Mouse (Mus musculus) G1E (cell line): ENCODE measurements around the gene Atf7ip.

ENCODE experiments used
- CTCF ChIP-seq: IDR thresholded peaks from 2 replicates; pipeline ENCODE4 v1.5.1; 2012; ENCODE audit warnings: low read depth, low read length, inconsistent platforms, mixed read lengths
- GATA1 ChIP-seq: IDR thresholded peaks from 2 replicates; pipeline ENCODE4 v1.6.1; 2012; ENCODE audit warnings: borderline replicate concordance, low read length, inconsistent platforms, mixed read lengths
- GATA2 ChIP-seq: IDR thresholded peaks from 2 replicates; pipeline ENCODE4 v1.6.1; 2012; ENCODE audit warnings: low read depth, low read length, inconsistent platforms, borderline replicate concordance
- POLR2AphosphoS5 ChIP-seq: IDR thresholded peaks from 2 replicates; pipeline ENCODE4 v1.6.1; 2012; ENCODE audit warnings: low read depth, low read length, inconsistent platforms; ENCODE audit not compliant: insufficient replicate concordance
- TAL1 ChIP-seq: conservative IDR thresholded peaks from 2 replicates; pipeline ENCODE4 v1.6.1; 2012; ENCODE audit warnings: low read depth, low read length, inconsistent platforms, mixed read lengths

DNA sequence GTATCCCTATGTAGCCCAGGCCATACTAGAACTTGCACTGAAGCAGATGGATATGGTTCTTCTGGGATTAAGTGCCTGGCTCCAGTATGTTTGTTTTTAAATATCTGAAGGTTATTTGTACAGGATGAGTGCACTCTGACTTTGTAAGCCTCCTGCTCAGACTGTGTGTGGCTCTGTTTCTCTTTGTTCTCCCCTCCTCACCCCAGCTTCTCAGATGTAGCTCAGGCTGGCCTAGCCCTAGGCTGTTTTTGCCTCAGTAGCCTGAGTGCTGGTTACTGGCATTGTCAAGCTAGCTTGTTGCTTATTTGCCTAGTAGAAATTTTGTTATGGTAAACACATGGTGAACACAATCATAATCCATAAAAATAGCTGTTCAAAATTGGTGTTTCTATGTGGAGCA is 15.7 kb downstream of the Atf7ip start:
- TF ChIP-seq CTCF (no peak), POLR2AphosphoS5 (no peak), GATA2 (no peak), GATA1 (no peak), TAL1 (no peak)
